Mouse (Mus musculus) urinary bladder, postnatal 0 days (tissue): ENCODE data around the gene Crybg2. TPM values are rescaled to one million over a fixed set of nuclear protein-coding genes. Genes with fewer than 3 reads are reported as not detected.

ENCODE experiments used
- polyA plus RNA-seq: library from polyadenylated mRNA; unstranded; fragments of >200 nt; fragmentation: Nextera tagmentation; extraction: Ambion mirVana; gene quantifications from 2 replicates; pipeline ENCODE4 v1.2.1, GENCODE M21; 2015

Gene Crybg2
- polyA plus RNA-seq: 9.6 and 12.5 TPM in 2 replicates

GRCm38 (mm10) chr4:134060135-134060865 is at the start of gene Crybg2:
TSS of gene Crybg2 (plus strand) at chr4:134060815.

GRCm38 (mm10) chr4:134018779-134019145 is 41.9 kb upstream of the Crybg2 start, which contains the start of gene Lin28a:
TSS of gene Lin28a (minus strand) at chr4:134018841.

GRCm38 (mm10) chr4:134053538-134053937 is 7.1 kb upstream of the Crybg2 start, which contains the start of gene Zfp683:
TSS of gene Zfp683 (plus strand) at chr4:134053838.

GRCm38 (mm10) chr4:134094923-134095547 is 34.4 kb downstream of the Crybg2 start, which contains the start of gene Cd52:
TSS of gene Cd52 (minus strand) at chr4:134095082.

GRCm38 (mm10) chr4:134101979-134102741 is 41.5 kb downstream of the Crybg2 start, which contains the start of gene Ubxn11:
TSS of gene Ubxn11 (plus strand) at chr4:134102570.

GRCm38 (mm10) chr4:134128221-134128982 is 67.8 kb downstream of the Crybg2 start, which contains the start of gene Sh3bgrl3:
TSS of gene Sh3bgrl3 (minus strand) at chr4:134128789.

Other genes starting within 250 kb of the Crybg2 start
- 12.1 and 14.2 TPM in 2 replicates for gene Rps6ka1, start 173.0 kb upstream of the Crybg2 start, polyA plus RNA-seq
- gene Hmgn2, start 92.2 kb upstream of the Crybg2 start, polyA plus RNA-seq: 556 and 655 TPM in 2 replicates
- gene Dhdds, start 59.9 kb upstream of the Crybg2 start, polyA plus RNA-seq: 22.6 and 23.7 TPM in 2 replicates
- gene Lin28a, start 42.0 kb upstream of the Crybg2 start, polyA plus RNA-seq: 0.04 TPM in 1 of 2 replicates, not detected in the other
- not detected in 2 replicates for gene Zfp683, start 7.0 kb upstream of the Crybg2 start, polyA plus RNA-seq
- gene Cd52, start 34.3 kb downstream of the Crybg2 start, polyA plus RNA-seq: 10.4 and 33.2 TPM in 2 replicates
- 0.89 and 2.1 TPM in 2 replicates for gene Ubxn11, start 41.8 kb downstream of the Crybg2 start, polyA plus RNA-seq
- gene Sh3bgrl3, start 68.0 kb downstream of the Crybg2 start, polyA plus RNA-seq: 314 and 368 TPM in 2 replicates
- gene Cep85, start 126.3 kb downstream of the Crybg2 start, polyA plus RNA-seq: 26.9 and 31.1 TPM in 2 replicates
- gene Gm7534, start 142.2 kb downstream of the Crybg2 start, polyA plus RNA-seq: not detected in 2 replicates
- 0.11 and 0.18 TPM in 2 replicates for gene Catsper4, start 166.6 kb downstream of the Crybg2 start, polyA plus RNA-seq
- 4.3 and 5.0 TPM in 2 replicates for gene Cnksr1, start 177.6 kb downstream of the Crybg2 start, polyA plus RNA-seq
- 0.19 and 0.24 TPM in 2 replicates for gene E130218I03Rik, start 182.8 kb downstream of the Crybg2 start, polyA plus RNA-seq
- gene Zfp593, start 184.8 kb downstream of the Crybg2 start, polyA plus RNA-seq: 11.3 and 12.5 TPM in 2 replicates
- not detected in 2 replicates for gene Gm30191, start 186.1 kb downstream of the Crybg2 start, polyA plus RNA-seq
- gene Grrp1, start 193.3 kb downstream of the Crybg2 start, polyA plus RNA-seq: 3.6 and 4.0 TPM in 2 replicates
- 9.0 and 10.1 TPM in 2 replicates for gene Pdik1l, start 227.1 kb downstream of the Crybg2 start, polyA plus RNA-seq